Mouse (Mus musculus): ENCODE measurements at regions not wholly inside any gene's neighbourhood (a gene's known extent, or its start where the extent isn't known, plus 50 kb on each side); places are given as distances from the start of the nearest gene placed in this dataset.

GRCm38 (mm10) chr16:24142915-24143541 is 154.4 kb upstream of the Bcl6 start:
- DNase-seq (ENCODE audit: low spot score) = no peak

- DNase-seq (ENCODE audit: low spot score) = no peak
Measured at GRCm38 (mm10) chr16:24139109-24139508, 150.5 kb upstream of the Bcl6 start.

DNA sequence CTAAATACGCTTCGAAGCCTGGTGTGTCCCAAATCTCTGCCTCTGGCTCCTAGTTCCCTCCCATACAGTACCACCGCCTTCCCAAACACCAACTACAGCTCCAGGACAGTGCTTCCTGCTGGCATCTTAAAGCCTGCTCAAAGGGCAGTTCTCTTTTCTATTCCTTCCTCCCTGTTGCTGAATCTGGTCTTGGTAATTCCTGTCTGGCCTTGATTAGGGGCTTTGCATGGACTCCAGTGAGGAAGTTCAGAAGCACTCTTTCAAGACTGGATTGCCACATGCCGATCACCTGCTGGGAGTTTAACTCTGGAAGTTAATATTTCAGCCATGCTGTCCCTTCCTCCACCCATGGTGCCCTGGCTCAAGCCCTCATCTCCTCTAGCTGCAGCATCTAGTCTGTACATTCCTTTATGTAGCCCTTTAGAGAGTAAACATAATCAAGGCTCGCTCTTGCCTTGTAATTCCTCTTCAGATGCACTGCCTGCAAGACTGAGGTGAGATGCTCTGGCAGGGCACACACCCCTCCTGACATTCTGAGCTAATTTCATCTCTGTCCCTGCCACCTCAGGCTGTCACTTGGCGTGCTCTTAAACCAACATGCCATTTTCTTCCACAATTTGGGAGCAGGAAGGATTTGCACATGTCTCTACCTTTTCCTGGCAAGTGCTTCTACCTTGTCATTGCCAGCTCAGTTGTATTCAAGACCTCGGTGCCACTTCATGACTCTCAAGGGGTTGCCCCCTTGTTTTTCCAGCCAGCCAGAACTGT is 148.8 kb upstream of the Bcl6 start:
- DNase-seq (ENCODE audit: low spot score) = no peak

- no peak for DNase-seq (ENCODE audit: low spot score)
Measured at GRCm38 (mm10) chr16:24136483-24137148, 148.0 kb upstream of the Bcl6 start.

- no peak for DNase-seq (ENCODE audit: low spot score)
Measured at GRCm38 (mm10) chr16:24135841-24136240, 147.2 kb upstream of the Bcl6 start.

DNA sequence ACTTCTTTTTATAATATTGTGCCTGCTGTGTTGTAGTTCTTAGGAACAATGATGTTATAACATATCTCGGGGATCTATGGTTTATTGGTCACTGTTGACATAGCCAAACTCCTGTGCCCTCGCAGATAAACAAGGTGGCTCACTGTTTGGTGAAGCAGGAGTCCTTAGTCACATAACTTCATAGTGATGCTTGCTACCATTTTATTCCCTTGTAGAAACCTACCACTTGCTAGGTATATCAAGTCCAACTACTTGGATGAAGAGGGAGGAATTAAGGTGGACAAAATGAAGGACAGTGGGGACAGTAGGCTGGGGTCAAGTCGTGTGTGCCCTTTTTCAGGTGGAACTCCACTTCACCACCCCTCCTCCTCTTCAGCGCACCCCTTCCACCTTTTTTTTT is 146.7 kb upstream of the Bcl6 start:
- DNase-seq (ENCODE audit: low spot score) = no peak

DNA sequence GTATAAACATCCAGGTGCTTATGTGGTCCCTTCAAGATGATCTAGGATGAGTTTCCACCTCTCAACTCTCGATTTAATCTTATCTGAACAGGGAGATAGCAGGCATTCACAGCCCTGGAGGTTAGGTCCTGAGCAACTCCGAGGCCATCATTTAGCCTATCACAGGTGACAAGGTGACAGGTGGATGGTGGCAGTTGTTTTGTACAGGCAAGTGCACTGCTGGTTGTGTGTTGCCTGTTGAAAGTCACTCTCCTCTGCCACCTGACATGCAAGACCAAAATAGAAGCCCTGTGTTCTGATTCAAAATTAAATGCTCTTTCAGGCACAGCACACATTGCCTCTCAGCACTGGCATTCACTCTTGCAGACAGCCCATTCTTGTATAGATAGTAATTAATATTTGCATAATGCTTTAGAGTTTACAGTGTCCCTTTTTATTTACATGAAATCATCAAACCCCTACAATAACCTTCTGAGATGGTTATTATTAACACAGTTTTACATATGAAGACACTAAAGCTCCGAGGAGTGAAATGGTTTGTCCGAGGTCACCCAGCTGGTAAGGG is 145.9 kb upstream of the Bcl6 start:
- no peak for DNase-seq (ENCODE audit: low spot score)

- DNase-seq (ENCODE audit: low spot score) = no peak
Measured at GRCm38 (mm10) chr16:24130646-24131045, 142.0 kb upstream of the Bcl6 start.

- no peak for DNase-seq (ENCODE audit: low spot score)
Measured at GRCm38 (mm10) chr16:24129701-24130100, 141.0 kb upstream of the Bcl6 start.

- no peak for DNase-seq (ENCODE audit: low spot score)
Measured at GRCm38 (mm10) chr16:24128566-24128965, 139.9 kb upstream of the Bcl6 start.

DNA sequence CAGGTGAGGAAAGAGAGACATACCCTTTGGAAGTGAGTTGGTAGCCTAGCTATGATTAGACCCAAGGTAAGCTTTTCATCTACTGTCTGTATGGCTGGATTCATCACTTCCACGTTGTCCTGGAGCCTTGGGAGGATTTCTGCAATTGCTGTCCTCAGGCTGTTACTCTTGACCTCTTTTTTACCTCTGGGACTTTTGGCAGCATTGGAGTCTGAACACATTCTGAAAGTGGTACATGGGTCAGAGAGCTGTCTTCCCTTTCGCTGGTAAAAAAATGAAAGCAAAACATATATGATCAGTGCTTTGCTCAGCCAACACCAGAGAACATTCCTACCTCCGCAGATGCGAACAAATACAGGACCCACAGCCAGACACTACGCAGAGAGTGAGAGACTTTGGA is 136.1 kb upstream of the Bcl6 start:
- DNase-seq (ENCODE audit: low spot score) = no peak

GRCm38 (mm10) chr16:24124083-24124482 is 135.4 kb upstream of the Bcl6 start:
- no peak for DNase-seq (ENCODE audit: low spot score)

DNA sequence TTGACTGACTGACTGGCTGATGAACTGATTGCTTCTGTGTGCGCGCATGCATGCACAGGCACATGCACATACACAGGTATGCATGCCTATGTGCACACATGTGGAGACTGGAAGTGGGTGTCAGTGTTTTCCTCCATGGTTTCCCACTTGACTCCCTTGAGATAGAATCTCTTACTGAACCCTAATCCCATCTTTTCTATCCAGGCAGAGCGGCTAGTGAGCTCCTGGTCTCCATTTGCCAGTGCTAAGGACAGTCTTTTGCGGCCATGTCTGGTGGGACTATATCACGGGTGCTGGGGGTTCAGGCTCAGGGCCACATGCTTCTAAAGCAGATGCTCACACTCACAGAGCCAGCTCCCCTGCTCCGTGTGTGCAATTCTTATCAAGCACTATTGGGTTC is 133.0 kb upstream of the Bcl6 start:
- DNase-seq (ENCODE audit: low spot score) = no peak

DNA sequence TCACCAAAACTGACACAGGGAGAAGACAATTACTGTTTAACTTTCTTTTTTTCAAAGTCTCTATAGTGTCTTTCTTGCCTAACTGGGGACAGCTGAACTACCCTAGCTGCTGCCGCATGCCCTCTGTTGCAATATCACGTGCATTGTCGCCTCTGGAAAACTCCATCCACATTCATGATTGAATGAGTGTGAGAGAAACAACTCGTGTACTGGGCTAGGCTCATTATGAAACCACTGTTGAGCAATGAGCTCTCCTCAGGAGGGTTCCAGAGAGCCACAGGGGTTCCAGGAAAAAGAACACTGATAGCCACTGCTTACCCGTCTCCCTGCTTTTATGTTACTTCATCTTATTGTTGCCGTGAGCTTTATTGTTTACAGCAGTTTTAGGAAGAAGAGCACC is 132.2 kb upstream of the Bcl6 start:
- no peak for DNase-seq (ENCODE audit: low spot score)

GRCm38 (mm10) chr16:24118487-24118886 is 129.8 kb upstream of the Bcl6 start:
- DNase-seq (ENCODE audit: low spot score) = no peak

DNA sequence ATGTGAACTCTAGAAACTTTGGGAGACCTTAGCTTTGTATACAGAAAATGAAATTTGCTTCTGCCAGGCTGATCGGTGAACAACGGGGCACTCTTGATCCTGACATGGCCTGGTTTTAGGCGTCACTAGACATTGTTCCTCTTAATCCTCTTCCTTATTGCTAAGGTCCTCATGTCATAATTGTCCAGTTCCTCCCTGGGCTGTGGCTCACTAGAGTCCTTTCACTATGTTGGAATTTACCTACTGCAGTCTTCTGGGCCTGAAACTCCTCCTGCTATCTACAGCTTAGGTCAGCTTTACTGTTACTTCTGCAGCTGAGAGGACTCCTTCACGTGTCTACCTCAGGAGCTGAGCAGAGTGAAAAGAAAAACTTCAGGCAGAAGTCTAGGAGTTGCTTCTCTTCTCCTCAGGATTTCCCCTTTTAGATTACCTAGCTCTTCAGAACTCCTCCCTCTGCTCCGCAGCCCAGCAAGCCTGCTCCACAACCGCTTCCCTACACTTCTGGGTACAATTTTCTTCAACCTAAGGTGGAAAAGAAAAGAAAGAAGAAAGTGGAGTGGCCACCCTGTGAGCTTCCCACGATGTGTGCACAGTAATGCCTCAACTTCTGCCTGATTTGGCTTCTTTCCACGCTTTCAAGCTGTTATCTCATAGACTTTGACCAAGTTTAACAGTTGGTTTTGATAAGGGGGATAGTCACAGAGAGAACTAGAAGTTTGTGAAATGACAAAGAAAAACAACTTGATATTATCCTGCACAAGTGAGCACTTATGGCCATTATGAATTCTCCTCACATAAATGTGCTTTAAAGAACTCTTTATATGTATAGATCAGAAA is 114.4 kb upstream of the Bcl6 start:
- no peak for DNase-seq (ENCODE audit: low spot score)

DNA sequence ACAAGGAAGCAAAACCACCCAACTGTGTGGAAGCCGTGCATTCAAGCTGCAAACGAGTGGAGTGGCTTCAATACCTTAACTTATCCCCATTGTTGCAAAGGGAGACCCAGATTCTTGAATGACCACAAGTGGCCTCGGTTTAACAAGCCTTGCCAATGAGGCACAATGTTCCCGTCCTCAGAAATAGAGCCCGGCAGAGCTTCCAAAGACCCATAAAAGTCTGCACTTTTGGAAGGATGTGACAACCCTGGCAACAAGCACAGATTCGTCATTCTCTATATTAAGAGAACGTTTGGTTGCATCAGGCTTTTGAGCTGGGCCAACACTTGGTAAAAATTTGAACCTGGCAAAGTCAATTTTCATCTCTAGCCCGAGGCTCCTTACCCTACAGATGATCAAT is 108.9 kb upstream of the Bcl6 start:
- DNase-seq (ENCODE audit: low spot score) = no peak

- no peak for DNase-seq (ENCODE audit: low spot score)
Measured at GRCm38 (mm10) chr16:24096076-24096475, 107.4 kb upstream of the Bcl6 start.

GRCm38 (mm10) chr16:24095630-24096029 is 107.0 kb upstream of the Bcl6 start:
- no peak for DNase-seq (ENCODE audit: low spot score)

DNA sequence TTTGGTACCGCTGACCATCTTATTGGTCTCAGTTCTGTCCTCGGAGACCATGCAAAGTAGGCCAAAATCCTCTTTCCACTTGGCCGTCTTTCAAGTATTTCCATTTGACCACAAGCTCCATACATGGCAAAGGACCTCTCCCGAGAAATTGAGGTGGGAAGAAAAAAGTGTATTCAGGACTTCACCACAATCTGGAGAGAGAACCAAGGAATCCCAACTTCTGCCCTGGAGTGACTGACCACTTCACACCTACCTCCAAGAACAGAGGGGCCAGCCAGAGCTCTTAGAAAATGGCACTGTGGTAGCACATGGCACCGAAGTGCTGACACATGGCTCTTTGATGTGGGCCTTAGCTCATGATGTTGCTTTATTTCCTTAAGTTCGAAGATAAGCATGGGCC is 105.9 kb upstream of the Bcl6 start:
- DNase-seq (ENCODE audit: low spot score) = no peak

GRCm38 (mm10) chr16:24093624-24094023 is 105.0 kb upstream of the Bcl6 start:
- no peak for DNase-seq (ENCODE audit: low spot score)

Data from testis, postnatal 14 days (tissue).